Mouse (Mus musculus) midbrain, embryonic 16.5 days (tissue): ENCODE data around the gene Cltrn. TPM values are rescaled to one million over a fixed set of nuclear protein-coding genes. Genes with fewer than 3 reads are reported as not detected.

Source experiments
- ATAC-seq: fragments of 200-750 bp; cut with Nextera tagmentation; 2 replicates; pipeline ENCODE4 v1.8.0; 2017; ENCODE audit warnings: moderate TSS enrichment
- H3K27ac ChIP-seq: fragments of 300-500 bp; sonication (generic); 2 replicates; pipeline ENCODE4 v1.5.1; 2014; ENCODE audit warnings: mild to moderate bottlenecking, low read length, mixed read lengths
- H3K27me3 ChIP-seq: fragments of 300-500 bp; sonication (generic); 2 replicates; pipeline ENCODE4 v1.6.1; 2014; ENCODE audit warnings: low read depth, low read length, mixed read lengths; ENCODE audit not compliant: control insufficient read depth, insufficient read depth
- H3K36me3 ChIP-seq: fragments of 300-500 bp; sonication (generic); 2 replicates; pipeline ENCODE4 v1.6.1; 2014; ENCODE audit warnings: mild to moderate bottlenecking, low read length, moderate library complexity, mixed read lengths; ENCODE audit not compliant: control insufficient read depth, insufficient read depth
- H3K4me1 ChIP-seq: fragments of 300-500 bp; sonication (generic); 2 replicates; pipeline ENCODE4 v1.6.1; 2014; ENCODE audit warnings: mild to moderate bottlenecking, low read length, mixed read lengths; ENCODE audit not compliant: control insufficient read depth, insufficient read depth
- H3K4me2 ChIP-seq: fragments of 300-500 bp; sonication (generic); 2 replicates; pipeline ENCODE4 v1.6.1; 2014; ENCODE audit warnings: mild to moderate bottlenecking, low read length, mixed read lengths
- H3K4me3 ChIP-seq: fragments of 300-500 bp; sonication (generic); 2 replicates; pipeline ENCODE4 v1.5.1; 2014; ENCODE audit warnings: low read depth, mild to moderate bottlenecking, low read length, moderate library complexity, mixed read lengths
- H3K9ac ChIP-seq: fragments of 300-500 bp; sonication (generic); 2 replicates; pipeline ENCODE4 v1.6.1; 2014; ENCODE audit warnings: low read depth, low read length, mixed read lengths
- H3K9me3 ChIP-seq: fragments of 300-500 bp; sonication (generic); replicated peaks from 2 replicates; pipeline ENCODE4 v1.6.1; 2014; ENCODE audit warnings: mild to moderate bottlenecking, low read length, mixed read lengths; ENCODE audit not compliant: control insufficient read depth, poor library complexity, severe bottlenecking
- WGBS: fragments of 180-500 bp; shearing (Covaris S2); extraction: QIAGEN DNeasy Blood & Tissue Kit; methylation state at CpG from one replicate; pipeline ENCODE4 v1.1.7; 2014; 5-methylcytosine and 5-hydroxymethylcytosine counted together
- polyA plus RNA-seq: library from polyadenylated mRNA; unstranded; fragments of >200 nt; fragmentation: Nextera tagmentation; extraction: Ambion mirVana; gene quantifications from 2 replicates; pipeline ENCODE4 v1.2.1, GENCODE M21; 2015

Gene Cltrn
- polyA plus RNA-seq, 1 experiment from 2014 or later, result 0.24 TPM

GRCm38 (mm10) chrX:164076040-164076775 lies 12.4 kb upstream of the Cltrn start, which contains the start of gene Siah1b:
Gene Siah1b (minus strand): TSS chrX:164076493.
- peak within 1 kb of the TSS; percentile 51 for H3K4me3 ChIP-seq
- H3K4me2 ChIP-seq, result peak within 1 kb of the TSS; percentile 87
- peak; percentile 99 for ATAC-seq
- H3K27ac ChIP-seq, result peak within 1 kb of the TSS; percentile 91
- WGBS, result 22% methylated on average over 51 of the region's 54 CpGs
- peak within 1 kb of the TSS; percentile 65; the same call in 1 of the 2 replicates for H3K9ac ChIP-seq
- no peaks in the 10 kb centered on the region for H3K36me3 ChIP-seq
- no peaks in the 10 kb centered on the region; the same call in 1 of the 2 replicates for H3K4me1 ChIP-seq
- H3K27me3 ChIP-seq, result no peaks in the 10 kb centered on the region; the same call in none of the 2 replicates
- H3K9me3 ChIP-seq, result no peaks in the 10 kb centered on the region

- Histone ChIP-seq H3K36me3 (no peaks in the 10 kb centered on the region), H3K27me3 (no peaks in the 10 kb centered on the region; the same call in none of the 2 replicates), H3K27ac (no peak overlapping the region), H3K9ac (no peak overlapping the region), H3K4me3 (no peak overlapping the region), H3K4me1 (no peaks in the 10 kb centered on the region), H3K4me2 (no peak overlapping the region), H3K9me3 (no peaks in the 10 kb centered on the region)
- ATAC-seq, result no peak
- WGBS, result 95% methylated on average over 9 of the region's 9 CpGs
Measured at GRCm38 (mm10) chrX:164082030-164082429, 6.6 kb upstream of the Cltrn start.

GRCm38 (mm10) chrX:164089916-164090315 lies 1.3 kb downstream of the Cltrn start:
- H3K4me1 ChIP-seq, result no peaks in the 10 kb centered on the region
- no peaks in the 10 kb centered on the region for H3K36me3 ChIP-seq
- H3K27me3 ChIP-seq, result no peaks in the 10 kb centered on the region
- H3K9me3 ChIP-seq, result no peaks in the 10 kb centered on the region
- no peak overlapping the region for H3K9ac ChIP-seq
- H3K27ac ChIP-seq, result no peak overlapping the region
- no peak for ATAC-seq
- no peak overlapping the region for H3K4me3 ChIP-seq
- 58% methylated on average over 11 of the region's 11 CpGs for WGBS
- no peak overlapping the region for H3K4me2 ChIP-seq

- no peaks in the 10 kb centered on the region for H3K9me3 ChIP-seq
- no peak for ATAC-seq
- H3K27ac ChIP-seq, result no peak overlapping the region
- no peaks in the 10 kb centered on the region; the same call in 1 of the 2 replicates for H3K27me3 ChIP-seq
- no peak overlapping the region for H3K4me2 ChIP-seq
- 53% methylated on average over 7 of the region's 7 CpGs for WGBS
- H3K4me3 ChIP-seq, result no peak overlapping the region
- H3K4me1 ChIP-seq, result no peaks in the 10 kb centered on the region
- no peak overlapping the region for H3K9ac ChIP-seq
- H3K36me3 ChIP-seq, result no peaks in the 10 kb centered on the region
Measured at GRCm38 (mm10) chrX:164092300-164093169, 3.9 kb downstream of the Cltrn start.

GRCm38 (mm10) chrX:164093435-164093834 lies 4.8 kb downstream of the Cltrn start:
- H3K9ac ChIP-seq, result no peak overlapping the region
- WGBS, result 87% methylated on average over 5 of the region's 5 CpGs
- no peak overlapping the region for H3K4me3 ChIP-seq
- no peaks in the 10 kb centered on the region for H3K9me3 ChIP-seq
- no peaks in the 10 kb centered on the region for H3K4me1 ChIP-seq
- no peaks in the 10 kb centered on the region for H3K36me3 ChIP-seq
- no peak overlapping the region for H3K4me2 ChIP-seq
- no peak overlapping the region for H3K27ac ChIP-seq
- no peak for ATAC-seq
- no peaks in the 10 kb centered on the region; the same call in 1 of the 2 replicates for H3K27me3 ChIP-seq

- Histone ChIP-seq H3K9me3 (no peaks in the 10 kb centered on the region), H3K4me2 (no peak overlapping the region), H3K27ac (no peak overlapping the region), H3K4me3 (no peak overlapping the region), H3K27me3 (no peaks in the 10 kb centered on the region; the same call in 1 of the 2 replicates), H3K4me1 (no peaks in the 10 kb centered on the region), H3K36me3 (no peaks in the 10 kb centered on the region), H3K9ac (no peak overlapping the region)
- 82% methylated on average over 2 of the region's 2 CpGs for WGBS
- no peak for ATAC-seq
Measured at GRCm38 (mm10) chrX:164095838-164096237, 7.2 kb downstream of the Cltrn start.

- no peak overlapping the region for H3K9ac ChIP-seq
- no peaks in the 10 kb centered on the region for H3K36me3 ChIP-seq
- peaks cover 2% of the 10 kb centered on the region; the same call in 1 of the 2 replicates for H3K27me3 ChIP-seq
- H3K4me1 ChIP-seq, result no peaks in the 10 kb centered on the region
- no peak for ATAC-seq
- H3K9me3 ChIP-seq, result no peaks in the 10 kb centered on the region
- no peak overlapping the region for H3K27ac ChIP-seq
- no peak overlapping the region for H3K4me2 ChIP-seq
- H3K4me3 ChIP-seq, result no peak overlapping the region
Measured at GRCm38 (mm10) chrX:164101483-164101882, 12.9 kb downstream of the Cltrn start.

- Histone ChIP-seq H3K4me1 (no peaks in the 10 kb centered on the region), H3K4me2 (no peak overlapping the region), H3K4me3 (no peak overlapping the region), H3K27ac (no peak overlapping the region), H3K27me3 (peaks cover 2% of the 10 kb centered on the region; the same call in 1 of the 2 replicates), H3K9ac (no peak overlapping the region), H3K36me3 (no peaks in the 10 kb centered on the region), H3K9me3 (no peaks in the 10 kb centered on the region)
- WGBS, result 83% methylated on average over 7 of the region's 7 CpGs
- no peak for ATAC-seq
Measured at GRCm38 (mm10) chrX:164102198-164102597, 13.6 kb downstream of the Cltrn start.

- Histone ChIP-seq H3K36me3 (no peaks in the 10 kb centered on the region), H3K4me2 (no peak overlapping the region), H3K9me3 (no peaks in the 10 kb centered on the region), H3K9ac (no peak overlapping the region), H3K27ac (no peak overlapping the region), H3K27me3 (peaks cover 2% of the 10 kb centered on the region; the same call in 1 of the 2 replicates), H3K4me1 (no peaks in the 10 kb centered on the region), H3K4me3 (no peak overlapping the region)
- WGBS, result 63% methylated on average over 6 of the region's 6 CpGs
- ATAC-seq, result no peak
Measured at GRCm38 (mm10) chrX:164102656-164103055, 14.0 kb downstream of the Cltrn start.
